Mouse (Mus musculus): ENCODE data around the gene Mphosph9. TPM values are rescaled to one million over a fixed set of nuclear protein-coding genes. Genes with fewer than 3 reads are reported as not detected.
"Not testable (repeated sequence)": the region's sequence is repeated elsewhere in the genome, so short reads cannot be mapped to it uniquely, and the experiment has no call there.

Mphosph9 gene
- polyA plus RNA-seq, 1 experiment from 2014 or later = 15.6 TPM

GRCm38 (mm10) chr5:124334392-124334791 is 6.6 kb upstream of the Mphosph9 start:
- 18% methylated on average over 6 of the region's 6 CpGs for WGBS
- no peaks in the 10 kb centered on the region for H3K27me3 ChIP-seq (ENCODE audit: insufficient read depth, poor library complexity, severe bottlenecking)
- peak overlapping the region; percentile 69 for H3K27ac ChIP-seq
- 0 out of 2 replicates have a peak overlapping the region, but pooled peaks have one; percentile 0 for H3K4me3 ChIP-seq
- peak; percentile 90 for DNase-seq (ENCODE audit: low spot score)
- no peaks in the 10 kb centered on the region for H3K9me3 ChIP-seq
- peaks cover 46% of the 10 kb centered on the region for H3K4me1 ChIP-seq
- peaks cover 7% of the 10 kb centered on the region; the same call in 1 of the 2 replicates for H3K36me3 ChIP-seq

- 89% methylated on average over 6 of the region's 6 CpGs for WGBS
- peaks cover 2% of the 10 kb centered on the region; the same call in 1 of the 2 replicates for H3K36me3 ChIP-seq
- no peaks in the 10 kb centered on the region for H3K27me3 ChIP-seq (ENCODE audit: insufficient read depth, poor library complexity, severe bottlenecking)
- peaks cover 35% of the 10 kb centered on the region for H3K4me1 ChIP-seq
- DNase-seq (ENCODE audit: low spot score) = no peak
- no peaks in the 10 kb centered on the region for H3K9me3 ChIP-seq
- H3K27ac ChIP-seq = no peak overlapping the region
- no peak overlapping the region for H3K4me3 ChIP-seq
Measured at GRCm38 (mm10) chr5:124330086-124330485, 2.3 kb upstream of the Mphosph9 start.

GRCm38 (mm10) chr5:124326829-124327228 is 943 bp downstream of the Mphosph9 start:
- peak overlapping the region; percentile 100 for H3K27ac ChIP-seq
- 2% methylated on average over 8 of the region's 8 CpGs for WGBS
- peaks cover 15% of the 10 kb centered on the region for H3K4me1 ChIP-seq
- H3K9me3 ChIP-seq = no peaks in the 10 kb centered on the region
- H3K36me3 ChIP-seq = peaks cover 19% of the 10 kb centered on the region
- no peak for DNase-seq (ENCODE audit: low spot score)
- H3K27me3 ChIP-seq (ENCODE audit: insufficient read depth, poor library complexity, severe bottlenecking) = no peaks in the 10 kb centered on the region
- peak overlapping the region; percentile 90 for H3K4me3 ChIP-seq

- H3K36me3 ChIP-seq = peaks cover 84% of the 10 kb centered on the region
- no peaks in the 10 kb centered on the region; the same call in 1 of the 2 replicates for H3K4me1 ChIP-seq
- H3K27ac ChIP-seq = no peak overlapping the region
- DNase-seq (ENCODE audit: low spot score) = no peak
- no peak overlapping the region for H3K4me3 ChIP-seq
- H3K9me3 ChIP-seq = 0 out of 2 replicates have a peak, but pooled peaks cover under 1% of the 10 kb centered on the region
- H3K27me3 ChIP-seq (ENCODE audit: insufficient read depth, poor library complexity, severe bottlenecking) = no peaks in the 10 kb centered on the region
- WGBS = 76% methylated on average over 7 of the region's 7 CpGs
Measured at GRCm38 (mm10) chr5:124317648-124318047, 10.1 kb downstream of the Mphosph9 start.

GRCm38 (mm10) chr5:124315941-124316340 is 11.8 kb downstream of the Mphosph9 start:
- H3K36me3 ChIP-seq = peaks cover 86% of the 10 kb centered on the region
- H3K27me3 ChIP-seq (ENCODE audit: insufficient read depth, poor library complexity, severe bottlenecking) = no peaks in the 10 kb centered on the region
- no peak overlapping the region for H3K4me3 ChIP-seq
- H3K4me1 ChIP-seq = no peaks in the 10 kb centered on the region; the same call in 1 of the 2 replicates
- peaks cover 7% of the 10 kb centered on the region for H3K9me3 ChIP-seq
- DNase-seq (ENCODE audit: low spot score) = no peak
- H3K27ac ChIP-seq = no peak overlapping the region
- 92% methylated on average over 11 of the region's 11 CpGs for WGBS

- H3K4me1 ChIP-seq = no peaks in the 10 kb centered on the region; the same call in 1 of the 2 replicates
- H3K27ac ChIP-seq = no peak overlapping the region
- WGBS = 86% methylated on average over 9 of the region's 9 CpGs
- peaks cover 86% of the 10 kb centered on the region for H3K36me3 ChIP-seq
- H3K9me3 ChIP-seq = peaks cover 7% of the 10 kb centered on the region
- DNase-seq (ENCODE audit: low spot score) = no peak
- no peak overlapping the region for H3K4me3 ChIP-seq
- no peaks in the 10 kb centered on the region for H3K27me3 ChIP-seq (ENCODE audit: insufficient read depth, poor library complexity, severe bottlenecking)
Measured at GRCm38 (mm10) chr5:124315498-124315897, 12.3 kb downstream of the Mphosph9 start.

GRCm38 (mm10) chr5:124310091-124310490 is 17.7 kb downstream of the Mphosph9 start:
- H3K27ac ChIP-seq = no peak overlapping the region
- no peaks in the 10 kb centered on the region for H3K27me3 ChIP-seq (ENCODE audit: insufficient read depth, poor library complexity, severe bottlenecking)
- H3K4me1 ChIP-seq = peaks cover 4% of the 10 kb centered on the region; the same call in 1 of the 2 replicates
- DNase-seq (ENCODE audit: low spot score) = no peak
- no peak overlapping the region for H3K4me3 ChIP-seq
- H3K9me3 ChIP-seq = peaks cover 7% of the 10 kb centered on the region
- H3K36me3 ChIP-seq = peaks cover 88% of the 10 kb centered on the region
- WGBS = 92% methylated on average over 11 of the region's 11 CpGs

- peaks cover 7% of the 10 kb centered on the region for H3K9me3 ChIP-seq
- 76% methylated on average over 10 of the region's 10 CpGs for WGBS
- H3K4me3 ChIP-seq = no peak overlapping the region
- peaks cover 82% of the 10 kb centered on the region for H3K36me3 ChIP-seq
- no peak for DNase-seq (ENCODE audit: low spot score)
- no peaks in the 10 kb centered on the region for H3K27me3 ChIP-seq (ENCODE audit: insufficient read depth, poor library complexity, severe bottlenecking)
- peaks cover 4% of the 10 kb centered on the region; the same call in 1 of the 2 replicates for H3K4me1 ChIP-seq
- no peak overlapping the region for H3K27ac ChIP-seq
Measured at GRCm38 (mm10) chr5:124309155-124309554, 18.6 kb downstream of the Mphosph9 start.

- DNase-seq (ENCODE audit: low spot score); H3K9me3 ChIP-seq; H3K4me3 ChIP-seq; H3K4me1 ChIP-seq; H3K27me3 ChIP-seq (ENCODE audit: insufficient read depth, poor library complexity, severe bottlenecking); H3K27ac ChIP-seq: not testable (repeated sequence)
- 94% methylated on average over 6 of the region's 6 CpGs for WGBS
- peaks cover 68% of the 10 kb centered on the region for H3K36me3 ChIP-seq
Measured at GRCm38 (mm10) chr5:124302853-124303252, 24.9 kb downstream of the Mphosph9 start.

GRCm38 (mm10) chr5:124300132-124300531 is 27.6 kb downstream of the Mphosph9 start:
- Histone ChIP-seq H3K27ac (no peak overlapping the region), H3K4me3 (no peak overlapping the region), H3K4me1 (peaks cover 9% of the 10 kb centered on the region; the same call in 1 of the 2 replicates), H3K27me3 (ENCODE audit: insufficient read depth, poor library complexity, severe bottlenecking) (no peaks in the 10 kb centered on the region), H3K9me3 (no peaks in the 10 kb centered on the region), H3K36me3 (peaks cover 68% of the 10 kb centered on the region)
- WGBS = 36% methylated on average over 4 of the region's 4 CpGs
- no peak for DNase-seq (ENCODE audit: low spot score)

- not testable (repeated sequence) for H3K9me3 ChIP-seq; H3K4me3 ChIP-seq; H3K27me3 ChIP-seq (ENCODE audit: insufficient read depth, poor library complexity, severe bottlenecking); DNase-seq (ENCODE audit: low spot score); H3K27ac ChIP-seq; H3K4me1 ChIP-seq
- peaks cover 70% of the 10 kb centered on the region for H3K36me3 ChIP-seq
- WGBS = 65% methylated on average over 4 of the region's 4 CpGs
Measured at GRCm38 (mm10) chr5:124299307-124299706, 28.5 kb downstream of the Mphosph9 start.

GRCm38 (mm10) chr5:124296475-124296874 is 31.3 kb downstream of the Mphosph9 start:
- no peaks in the 10 kb centered on the region for H3K9me3 ChIP-seq
- peaks cover 9% of the 10 kb centered on the region; the same call in 1 of the 2 replicates for H3K4me1 ChIP-seq
- H3K27me3 ChIP-seq (ENCODE audit: insufficient read depth, poor library complexity, severe bottlenecking) = no peaks in the 10 kb centered on the region
- peaks cover 80% of the 10 kb centered on the region for H3K36me3 ChIP-seq
- DNase-seq (ENCODE audit: low spot score) = no peak
- no peak overlapping the region for H3K4me3 ChIP-seq
- H3K27ac ChIP-seq = no peak overlapping the region
- WGBS = 87% methylated on average over 4 of the region's 4 CpGs

- no peaks in the 10 kb centered on the region for H3K9me3 ChIP-seq
- H3K4me3 ChIP-seq = no peak overlapping the region
- peaks cover 95% of the 10 kb centered on the region for H3K36me3 ChIP-seq
- WGBS = 88% methylated on average over 5 of the region's 5 CpGs
- no peaks in the 10 kb centered on the region for H3K27me3 ChIP-seq (ENCODE audit: insufficient read depth, poor library complexity, severe bottlenecking)
- DNase-seq (ENCODE audit: low spot score) = no peak
- H3K27ac ChIP-seq = no peak overlapping the region
- no peaks in the 10 kb centered on the region for H3K4me1 ChIP-seq
Measured at GRCm38 (mm10) chr5:124293967-124294366, 33.8 kb downstream of the Mphosph9 start.

- DNase-seq (ENCODE audit: low spot score) = no peak
- H3K36me3 ChIP-seq = peaks cover 94% of the 10 kb centered on the region
- no peaks in the 10 kb centered on the region for H3K4me1 ChIP-seq
- no peaks in the 10 kb centered on the region for H3K9me3 ChIP-seq
- 82% methylated on average over 4 of the region's 4 CpGs for WGBS
- H3K27ac ChIP-seq = no peak overlapping the region
- H3K4me3 ChIP-seq = no peak overlapping the region
- no peaks in the 10 kb centered on the region for H3K27me3 ChIP-seq (ENCODE audit: insufficient read depth, poor library complexity, severe bottlenecking)
Measured at GRCm38 (mm10) chr5:124290216-124290615, 37.6 kb downstream of the Mphosph9 start.

All from heart, embryonic 10.5 days (tissue).